Mouse (Mus musculus): ENCODE measurements at regions not wholly inside any gene's neighbourhood (a gene's known extent, or its start where the extent isn't known, plus 50 kb on each side); places are given as distances from the start of the nearest gene placed in this dataset.

- DNase-seq, result no peak
Observed at GRCm38 (mm10) chr14:48753084-48753483, 79.5 kb upstream of the Otx2 start.

GRCm38 (mm10) chr14:48752579-48752905 is 78.9 kb upstream of the Otx2 start:
- no peak for DNase-seq

- DNase-seq, result no peak
Observed at GRCm38 (mm10) chr14:48751751-48752578, 78.3 kb upstream of the Otx2 start.

GRCm38 (mm10) chr14:48750994-48751393 is 77.4 kb upstream of the Otx2 start:
- DNase-seq, result no peak

- no peak for DNase-seq
Observed at GRCm38 (mm10) chr14:48748976-48749375, 75.4 kb upstream of the Otx2 start.

- no peak for DNase-seq
Observed at GRCm38 (mm10) chr14:48747936-48748335, 74.3 kb upstream of the Otx2 start.

GRCm38 (mm10) chr14:48740942-48741602 is 67.5 kb upstream of the Otx2 start:
- no peak for DNase-seq

- no peak for DNase-seq
Observed at GRCm38 (mm10) chr14:48739121-48739520, 65.5 kb upstream of the Otx2 start.

GRCm38 (mm10) chr14:48738641-48739040 is 65.0 kb upstream of the Otx2 start:
- DNase-seq, result no peak

GRCm38 (mm10) chr14:48738213-48738612 is 64.6 kb upstream of the Otx2 start:
- DNase-seq, result no peak

GRCm38 (mm10) chr14:48736969-48737860 is 63.6 kb upstream of the Otx2 start:
- no peak for DNase-seq

- DNase-seq, result no peak
Observed at GRCm38 (mm10) chr14:48736211-48736610, 62.6 kb upstream of the Otx2 start.

- no peak for DNase-seq
Observed at GRCm38 (mm10) chr14:48729996-48730395, 56.4 kb upstream of the Otx2 start.
